Mouse (Mus musculus) spleen, embryonic (tissue): ENCODE data around the gene Stk33.

Source experiments
- CTCF ChIA-PET: fragments of 350-600 bp; sonication (Branson Sonifier 250); formaldehyde crosslinking; loops from one replicate; lab custom pipeline; 2022; lab: Charles Lee

The Stk33 gene

DNA sequence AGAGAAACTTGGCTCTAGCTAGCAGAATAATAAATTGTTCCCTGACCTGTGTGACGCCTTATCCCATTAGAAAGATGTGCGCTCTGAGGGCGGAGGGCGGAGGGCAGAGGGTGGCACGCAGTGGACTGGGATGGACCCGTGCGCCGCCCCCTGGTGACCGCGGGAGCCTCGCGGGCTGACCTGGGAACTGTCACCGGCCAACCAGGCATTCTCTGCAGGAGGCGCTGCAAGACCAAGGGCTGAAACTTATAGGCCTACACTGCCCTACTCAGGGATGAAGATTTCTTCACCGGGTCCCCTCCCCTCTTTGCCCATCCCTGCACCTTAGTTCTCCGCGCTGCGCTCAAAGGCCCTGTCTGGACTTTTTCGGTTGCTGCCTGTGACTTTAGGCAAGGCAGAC is 197.6 kb downstream of the Stk33 start:
- CTCF ChIA-PET: no interaction called here

GRCm38 (mm10) chr7:109239346-109239745 is 199.5 kb downstream of the Stk33 start:
- CTCF ChIA-PET: no interaction called here

GRCm38 (mm10) chr7:109238724-109239123 is 200.2 kb downstream of the Stk33 start:
- CTCF ChIA-PET: no interaction called here

- CTCF ChIA-PET: no interaction called here
Observed at GRCm38 (mm10) chr7:109234882-109235640, 203.8 kb downstream of the Stk33 start.

DNA sequence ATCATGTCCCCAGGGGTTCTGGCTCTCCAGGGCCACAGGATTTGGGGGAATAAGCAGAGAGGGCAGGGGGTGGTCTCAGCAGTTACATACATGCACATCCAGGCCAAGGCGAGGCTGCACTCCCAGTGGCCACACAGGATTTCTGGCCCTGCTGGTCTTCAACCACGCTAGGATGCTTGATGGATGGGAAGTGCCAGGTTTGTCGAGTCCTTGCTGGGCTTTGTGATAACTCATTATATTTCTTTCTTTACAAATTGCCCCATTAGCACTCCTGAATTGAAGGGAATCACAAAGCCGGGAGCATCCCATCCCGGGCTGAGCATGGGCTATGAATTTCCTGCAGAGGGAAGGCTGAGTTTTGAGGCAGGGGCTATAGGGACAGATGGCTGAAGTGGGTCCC is 204.4 kb downstream of the Stk33 start:
- CTCF ChIA-PET: no interaction called here

DNA sequence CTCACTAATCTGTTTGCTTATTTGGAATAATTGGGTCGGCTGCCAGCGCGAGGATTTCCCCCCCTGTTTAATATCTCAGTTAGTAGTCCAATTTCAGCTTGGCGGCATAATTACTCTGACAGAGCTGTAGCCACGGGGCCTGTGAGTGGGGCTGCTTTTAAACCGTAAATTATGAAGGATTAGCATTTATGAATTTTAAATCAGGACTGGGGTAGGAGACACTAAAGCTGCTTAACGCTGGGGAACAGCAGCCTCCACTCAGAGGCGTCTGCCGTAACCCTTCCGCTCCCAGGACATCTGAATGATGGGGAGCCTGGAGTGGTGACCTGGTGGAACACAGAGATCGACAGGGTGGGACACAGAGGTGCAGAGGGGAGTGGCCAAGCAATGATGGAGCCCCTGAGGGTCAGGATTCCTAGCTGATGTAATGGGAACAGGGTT is 207.0 kb downstream of the Stk33 start:
- CTCF ChIA-PET: no interaction called here

DNA sequence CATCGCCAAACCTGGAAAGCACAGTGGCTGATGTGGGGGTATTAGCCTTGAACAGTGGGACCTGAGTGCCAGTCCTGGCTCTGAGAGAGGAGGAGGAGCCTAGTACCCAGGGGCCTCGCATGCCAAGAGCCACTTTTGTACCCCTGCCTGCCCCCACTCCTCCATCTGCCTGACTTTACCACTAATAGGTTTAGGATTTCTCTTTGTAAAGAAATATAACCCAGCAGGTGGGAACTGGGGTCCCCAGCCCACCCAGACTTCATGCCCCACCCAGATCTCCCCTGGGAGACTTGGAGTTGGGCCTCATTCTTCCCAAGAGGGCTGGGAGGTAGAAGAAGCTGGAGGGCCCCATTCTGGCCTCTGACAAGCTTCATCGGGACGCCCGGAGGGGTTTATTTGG is 207.6 kb downstream of the Stk33 start:
- CTCF ChIA-PET: no interaction called here

DNA sequence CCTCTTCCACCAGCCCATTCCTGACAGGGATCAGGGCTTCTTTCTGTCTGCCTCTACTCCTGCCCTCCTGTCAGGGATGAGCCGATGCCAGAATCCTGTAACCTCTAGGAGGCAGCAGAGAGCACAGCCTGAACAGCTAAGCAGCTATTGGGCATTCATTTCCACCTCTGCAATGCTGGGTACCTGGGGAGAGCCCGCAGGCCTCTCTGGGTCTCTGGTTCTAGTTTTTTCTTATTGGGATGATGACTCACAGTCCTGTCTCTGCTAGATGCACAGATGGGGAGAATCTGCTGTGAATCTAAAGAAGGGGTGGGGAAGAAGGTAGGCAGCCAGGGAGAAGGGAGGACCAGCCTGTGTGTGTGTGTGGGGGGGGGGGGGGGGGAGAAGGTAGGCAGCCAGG is 208.1 kb downstream of the Stk33 start:
- CTCF ChIA-PET: no interaction called here
